Mouse (Mus musculus) heart, postnatal 4 days (tissue): ENCODE measurements around the gene Gfod1. TPM values are rescaled to one million over a fixed set of nuclear protein-coding genes. Genes with fewer than 3 reads are reported as not detected.

Source experiments
- DNase-seq: peaks from one replicate; pipeline ENCODE4 v3.0.0; 2021
- total RNA-seq, 2 experiments: library from RNA; stranded (reverse); gene quantifications; 2 replicates each; pipeline ENCODE4 v1.2.3; 2021

Gene Gfod1
- total RNA-seq, 2 experiments from 2014 or later, result 20.6 to 24.8 TPM

DNA sequence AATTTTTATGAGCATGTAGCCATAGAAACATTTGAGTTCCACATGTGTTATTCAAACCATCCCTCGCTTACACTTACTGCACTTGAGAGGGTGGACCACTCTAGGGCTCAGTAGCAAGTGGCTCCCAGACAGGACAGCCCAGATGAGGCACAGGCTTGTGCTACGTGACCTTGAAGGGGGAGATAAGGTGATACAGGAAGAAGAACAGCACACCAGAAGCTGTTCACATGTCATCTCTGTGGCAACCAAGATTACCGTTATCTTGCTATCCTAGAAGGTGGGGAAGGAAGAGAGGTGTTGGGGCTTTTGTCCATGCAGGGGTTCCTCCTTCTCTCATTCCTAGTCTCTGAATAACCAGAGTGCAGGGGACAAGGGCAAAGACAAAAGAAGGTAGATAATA, 74.2 kb downstream of the Gfod1 start:
- no peak for DNase-seq

DNA sequence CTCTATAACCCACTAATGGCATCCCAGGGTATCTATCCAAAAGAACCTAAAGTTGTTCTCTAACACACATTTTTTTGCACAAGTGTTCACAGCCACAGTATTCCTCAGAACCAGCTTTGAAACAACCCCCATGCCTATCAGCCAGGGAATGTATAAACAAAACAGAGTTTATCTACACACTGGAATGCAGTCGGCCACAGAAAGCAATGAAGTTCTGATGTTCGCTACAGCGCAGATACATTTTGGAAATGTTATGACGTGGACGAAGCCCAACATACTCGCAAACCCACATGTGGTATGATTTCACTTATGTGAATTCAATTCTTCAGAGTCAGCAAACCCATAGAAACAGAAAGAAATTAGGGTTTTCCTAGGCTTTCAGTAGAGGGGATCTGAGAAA, 75.8 kb downstream of the Gfod1 start:
- DNase-seq, result no peak

DNA sequence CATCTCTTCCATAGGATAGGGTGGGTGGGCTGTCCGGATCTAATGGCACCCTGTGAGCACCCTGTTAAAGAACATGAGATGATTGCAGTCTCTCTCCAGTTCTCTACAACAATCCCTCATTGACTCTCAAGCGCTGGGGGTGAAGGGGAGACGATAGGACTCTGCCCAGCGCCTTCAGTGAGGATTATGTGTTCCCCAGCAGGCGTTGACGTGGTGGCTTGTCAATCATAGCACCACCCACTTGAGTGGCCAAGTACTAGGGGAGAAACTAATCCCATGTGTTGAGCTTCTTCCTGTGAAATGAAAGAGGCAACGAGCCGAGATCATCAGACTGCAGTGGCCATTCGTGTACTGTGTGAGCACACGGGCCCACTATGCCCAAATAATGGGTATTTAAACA, 77.9 kb downstream of the Gfod1 start:
- peak; percentile 48 for DNase-seq

DNA sequence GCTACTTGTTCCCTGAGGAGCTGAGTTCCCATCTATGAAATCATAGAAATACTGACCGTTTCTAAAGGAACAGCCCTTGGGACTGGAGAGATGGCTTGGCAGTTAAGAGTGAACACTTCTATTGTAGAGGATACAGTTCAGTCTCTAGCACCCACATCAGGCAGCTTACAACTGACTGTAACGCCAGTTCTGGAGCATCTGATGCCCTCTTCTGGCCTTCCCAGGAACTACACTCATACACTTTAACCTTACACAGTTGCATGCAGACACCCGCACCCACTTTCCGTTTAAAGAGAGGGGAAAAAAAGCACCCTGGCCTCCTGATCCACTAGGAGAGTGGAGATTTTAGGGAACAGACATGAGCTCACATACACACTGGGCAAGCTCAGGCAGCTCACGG, 78.8 kb downstream of the Gfod1 start:
- no peak for DNase-seq

DNA sequence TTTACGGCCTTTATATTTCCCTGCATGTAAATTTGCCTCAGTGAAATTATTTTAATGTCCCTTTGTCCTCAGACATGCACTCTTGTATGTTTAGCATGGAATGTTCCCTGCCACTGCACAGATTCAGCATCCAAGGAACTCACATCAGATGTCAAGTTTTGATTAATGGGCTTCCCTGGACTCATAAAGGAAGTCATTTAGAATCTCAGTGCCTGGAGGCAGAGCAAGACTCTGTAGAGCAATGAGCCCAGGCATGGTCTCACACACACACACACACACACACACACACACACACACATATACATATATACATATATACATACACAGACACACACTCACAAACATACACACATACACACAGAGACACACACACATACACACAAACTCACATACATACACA, 81.9 kb downstream of the Gfod1 start:
- DNase-seq, result no peak

DNA sequence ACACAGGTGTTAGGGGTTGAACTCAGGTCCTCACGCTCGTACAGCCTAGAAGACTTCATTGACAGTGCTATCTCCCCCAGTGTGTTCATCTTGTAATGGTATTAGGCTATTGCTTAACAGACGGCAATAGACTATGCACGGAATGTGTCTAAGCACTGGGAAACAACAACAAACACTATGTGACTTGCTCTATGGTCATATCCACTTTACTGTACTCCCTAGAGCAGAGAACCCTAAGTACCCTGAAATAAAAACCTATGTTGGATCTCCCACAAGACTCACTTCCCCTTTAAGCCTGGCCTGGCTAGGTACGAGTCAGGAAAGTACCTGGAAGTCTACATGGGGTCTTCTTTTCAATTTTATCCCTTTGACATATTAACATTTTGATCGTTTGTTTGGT, 82.7 kb downstream of the Gfod1 start:
- no peak for DNase-seq

DNA sequence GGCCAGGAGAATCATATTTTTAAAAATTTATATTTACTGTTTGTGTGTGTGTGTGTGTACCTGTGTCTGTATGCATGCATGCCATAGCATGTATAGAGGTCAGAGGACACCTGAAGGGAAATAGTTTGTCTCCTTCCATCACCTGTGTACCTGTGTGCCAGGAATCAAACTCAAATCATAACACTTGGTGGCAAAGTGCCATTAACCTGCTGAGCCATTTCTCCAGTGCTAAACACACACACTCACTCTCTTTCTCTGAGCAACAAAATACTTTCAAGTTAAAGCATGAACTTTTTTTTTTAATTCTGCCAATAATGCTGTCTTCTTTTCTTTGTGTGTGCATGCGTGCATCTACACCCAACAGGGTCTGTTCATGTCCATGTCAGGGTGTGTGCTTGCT, 83.3 kb downstream of the Gfod1 start:
- no peak for DNase-seq

DNA sequence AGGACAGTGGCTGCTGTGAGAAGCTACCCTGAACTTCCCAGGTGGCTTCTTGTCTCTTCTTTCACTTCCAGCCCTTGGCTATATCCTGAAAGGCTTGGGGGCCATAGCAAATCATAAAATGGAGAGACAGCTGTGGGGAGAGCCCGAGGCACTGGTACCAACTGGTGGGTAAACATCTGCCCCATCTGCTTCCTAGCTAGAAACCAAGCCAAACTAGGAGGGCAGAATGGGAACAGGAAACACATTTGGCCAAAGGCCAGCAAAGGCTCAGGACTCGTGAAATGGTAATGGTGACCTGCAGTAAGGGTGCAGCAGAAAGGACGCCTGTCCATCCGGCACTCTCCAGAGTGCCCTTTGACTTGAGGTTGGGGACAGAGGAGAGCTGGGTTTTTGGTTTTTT, 85.2 kb downstream of the Gfod1 start:
- DNase-seq, result no peak

DNA sequence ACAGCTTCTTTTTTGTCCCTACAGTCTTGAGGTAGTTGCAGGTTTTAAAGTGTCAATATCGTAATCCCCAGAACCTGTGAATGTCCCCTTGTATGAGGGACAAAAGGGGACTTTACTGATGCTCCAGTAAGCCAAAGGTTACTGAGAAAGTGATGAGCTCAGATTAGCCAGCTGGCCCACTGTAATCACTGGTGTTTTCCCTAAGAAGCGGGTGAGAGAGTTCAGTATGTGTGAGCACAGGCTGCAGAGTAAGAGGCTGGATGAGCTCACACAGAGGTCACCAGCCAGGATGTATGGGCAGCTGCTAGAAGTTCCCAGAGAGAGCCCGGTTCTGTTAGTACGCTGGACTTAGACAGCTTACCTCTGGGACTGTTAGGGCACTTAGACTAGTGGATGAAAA, 85.7 kb downstream of the Gfod1 start:
- no peak for DNase-seq

DNA sequence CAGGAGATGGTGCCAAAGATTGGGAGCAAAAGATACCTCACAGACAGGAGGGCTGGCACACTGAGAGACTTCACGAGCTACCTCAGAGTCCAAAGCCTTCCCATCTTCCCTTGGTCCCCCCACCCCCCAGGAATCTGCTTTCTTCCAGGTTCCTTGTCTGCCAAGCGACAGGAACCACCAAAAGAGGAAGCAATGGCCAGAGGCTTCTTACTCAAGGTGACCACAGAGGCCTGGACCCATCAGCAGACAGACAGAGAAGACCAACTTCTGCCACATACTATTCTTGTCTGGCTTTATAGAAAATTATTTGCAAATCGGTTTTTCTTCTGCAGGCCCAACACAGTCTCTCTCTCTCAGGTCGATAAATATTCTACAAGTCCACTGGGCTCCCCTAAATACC, 86.3 kb downstream of the Gfod1 start:
- DNase-seq, result no peak

DNA sequence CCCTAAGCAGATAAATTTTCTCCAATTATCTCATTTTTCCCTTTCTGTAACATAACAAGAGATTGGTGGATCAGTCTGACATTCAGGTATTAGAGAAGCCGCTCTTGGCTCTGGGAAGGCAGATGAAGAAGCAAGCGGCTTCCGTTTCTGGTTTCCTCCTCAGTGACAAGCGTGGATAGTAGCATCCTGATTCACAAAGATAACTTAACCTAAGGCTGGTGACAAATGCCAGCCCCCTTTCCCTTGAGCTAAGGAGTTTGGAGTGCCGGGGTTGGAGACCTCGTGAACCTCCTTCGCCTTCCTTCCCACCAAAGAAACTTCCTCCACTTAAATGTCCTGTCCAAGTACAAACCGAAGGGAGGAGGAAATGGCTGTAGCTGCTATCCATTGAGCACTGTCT, 86.9 kb downstream of the Gfod1 start:
- DNase-seq, result no peak

DNA sequence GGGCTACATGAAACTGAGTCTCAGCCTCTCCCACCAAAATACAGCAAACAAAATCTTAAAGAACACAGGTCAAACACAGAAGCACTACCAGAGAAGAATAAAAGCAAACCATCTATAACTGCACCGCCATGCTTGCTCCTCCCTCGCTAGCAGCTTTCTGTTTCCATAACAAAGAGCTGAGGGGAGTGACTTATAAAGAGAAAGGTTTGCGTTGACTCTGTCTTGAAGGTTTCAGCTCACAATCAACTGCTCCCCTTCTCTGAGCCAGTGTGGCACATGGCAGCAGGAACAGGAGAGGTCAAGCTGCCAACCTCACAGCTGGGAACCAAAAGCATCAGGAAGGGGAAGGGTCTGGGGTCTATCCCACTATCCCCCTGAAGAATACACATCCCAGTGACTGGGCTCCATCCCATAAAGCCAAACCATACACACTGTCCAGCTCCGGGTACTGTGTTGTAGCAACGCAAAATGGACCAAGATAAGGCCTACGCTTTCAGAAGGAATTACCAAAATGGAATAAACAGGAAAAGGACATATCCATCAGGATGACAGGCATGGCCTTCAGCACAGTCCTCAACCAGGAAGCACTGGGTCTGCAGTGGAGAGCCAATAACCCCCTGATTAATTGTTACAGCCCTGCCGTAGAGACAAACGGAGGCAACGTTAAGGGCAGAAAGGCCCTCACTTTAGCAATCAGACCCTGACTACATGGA, 87.8 kb downstream of the Gfod1 start:
- no peak for DNase-seq

DNA sequence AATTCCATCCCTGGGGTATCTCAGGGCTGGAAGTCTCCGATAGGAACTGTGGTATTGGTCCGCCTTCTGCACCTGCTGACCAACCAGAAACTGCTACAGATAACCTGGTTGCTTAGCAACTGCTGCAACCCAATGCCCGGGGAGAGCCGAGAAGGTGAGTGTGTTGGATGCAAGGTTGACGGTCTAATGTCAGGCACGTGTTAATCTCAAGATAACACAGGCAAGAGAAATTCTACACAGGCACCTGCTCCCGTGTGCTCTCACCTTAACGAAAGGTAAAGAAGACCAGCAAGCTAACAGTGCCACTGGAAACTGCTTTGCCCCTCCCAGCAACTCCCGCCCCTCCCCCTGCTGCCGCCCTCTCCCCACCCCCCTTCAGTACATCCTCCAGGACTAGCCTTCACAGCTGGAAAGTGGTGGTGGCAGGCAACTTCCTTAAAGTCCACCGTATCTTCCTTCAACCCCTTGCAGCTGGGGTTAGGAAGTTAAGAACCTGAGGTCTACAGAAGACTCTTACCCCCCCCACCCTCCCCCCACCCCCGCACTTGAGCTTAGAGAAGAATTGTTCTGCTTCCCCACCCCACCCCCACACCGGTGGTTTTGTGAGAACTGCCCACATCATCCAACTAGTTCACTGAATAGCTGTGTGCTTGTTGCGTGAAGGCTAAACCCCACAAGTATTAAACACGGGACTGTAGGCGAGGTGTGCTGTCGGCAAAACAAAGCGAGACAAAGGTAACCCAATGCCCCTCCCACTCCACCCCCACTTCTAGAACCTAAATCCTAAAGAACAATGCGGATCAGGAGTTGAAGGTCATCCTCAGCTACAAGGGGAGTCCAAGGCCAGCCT, 88.6 kb downstream of the Gfod1 start:
- no peak for DNase-seq

DNA sequence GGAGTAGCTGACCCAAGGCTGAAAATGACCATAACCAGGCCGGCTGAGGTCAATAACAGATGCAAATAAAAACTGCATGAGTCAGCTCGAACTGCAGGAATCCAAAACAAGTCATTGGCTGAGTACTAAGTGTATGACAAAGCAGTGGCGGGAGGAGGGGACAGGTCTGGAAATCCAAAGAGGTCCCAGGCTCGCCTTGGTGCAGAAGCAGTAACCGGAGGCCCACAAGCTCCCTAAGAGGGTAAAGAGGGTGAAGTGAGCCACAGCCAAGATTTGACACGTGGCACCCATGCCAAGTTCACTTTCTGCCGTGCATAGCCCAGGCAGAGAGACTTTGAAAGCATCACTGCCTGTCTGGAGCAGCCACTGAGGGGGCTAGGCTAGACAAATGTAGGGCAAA, 91.6 kb downstream of the Gfod1 start:
- DNase-seq, result peak; percentile 59

DNA sequence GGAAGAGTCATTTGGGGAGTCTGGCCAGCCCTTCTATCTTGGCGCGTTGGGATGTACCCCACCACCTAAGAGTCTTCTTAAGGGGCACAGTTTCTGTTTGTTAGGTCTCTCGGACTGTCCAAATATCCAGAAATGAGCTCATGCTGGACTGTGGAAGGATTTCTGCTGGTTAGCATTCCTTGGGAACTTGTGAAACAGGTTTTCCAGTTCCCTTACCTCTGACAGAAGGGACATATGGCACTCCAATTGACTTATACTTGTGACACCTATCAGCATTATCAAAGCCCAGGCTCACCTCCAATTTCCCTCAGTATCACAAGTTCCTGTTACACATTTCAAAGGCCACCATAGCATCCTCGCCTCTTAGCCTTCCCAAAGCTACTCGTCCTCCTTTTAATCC, 93.0 kb downstream of the Gfod1 start:
- no peak for DNase-seq

DNA sequence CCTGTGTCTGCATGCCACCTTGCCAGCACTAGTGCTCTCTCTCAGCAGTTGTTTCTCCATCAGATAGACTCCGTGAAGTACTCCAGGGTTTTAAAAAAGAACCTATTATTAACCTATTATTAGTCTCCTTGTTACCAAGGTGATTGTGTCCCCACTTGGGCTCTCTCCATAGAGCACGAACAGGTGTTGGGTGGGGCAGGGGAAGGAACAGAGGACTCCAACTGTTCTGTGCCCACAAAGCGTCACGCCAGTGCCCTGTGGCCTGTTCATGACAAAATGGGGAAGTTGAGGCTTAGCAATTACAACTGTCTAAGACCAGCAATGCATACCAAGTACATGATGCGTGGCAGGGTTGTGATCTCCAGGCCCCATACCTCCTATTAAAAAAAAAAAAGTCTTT, 94.4 kb downstream of the Gfod1 start:
- DNase-seq, result no peak

DNA sequence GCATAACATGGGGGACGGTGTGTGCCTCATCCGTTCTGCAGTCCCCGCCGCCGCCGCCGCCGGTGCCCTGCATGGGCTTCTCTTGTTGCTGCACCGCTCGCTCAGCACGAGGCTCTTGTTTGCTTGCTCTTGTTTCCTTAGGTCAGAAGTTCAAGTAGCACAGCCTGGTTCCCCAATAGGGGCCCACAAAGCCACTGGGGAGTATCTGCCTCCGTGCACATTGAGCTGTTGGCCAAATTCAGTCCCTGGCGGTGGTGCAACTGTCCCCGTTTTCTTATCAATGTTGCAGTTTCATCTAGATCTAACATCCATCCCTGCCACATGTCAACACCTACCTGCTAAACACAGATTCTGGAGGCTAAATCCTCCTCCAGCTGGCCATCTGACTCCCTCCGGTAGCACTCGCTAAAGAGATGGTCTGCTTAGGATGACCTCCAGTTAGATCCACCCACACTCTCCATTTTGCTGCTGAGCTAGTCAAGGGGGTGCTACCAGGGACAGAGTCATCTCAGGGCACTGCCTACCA, 95.0 kb downstream of the Gfod1 start:
- DNase-seq, result no peak

DNA sequence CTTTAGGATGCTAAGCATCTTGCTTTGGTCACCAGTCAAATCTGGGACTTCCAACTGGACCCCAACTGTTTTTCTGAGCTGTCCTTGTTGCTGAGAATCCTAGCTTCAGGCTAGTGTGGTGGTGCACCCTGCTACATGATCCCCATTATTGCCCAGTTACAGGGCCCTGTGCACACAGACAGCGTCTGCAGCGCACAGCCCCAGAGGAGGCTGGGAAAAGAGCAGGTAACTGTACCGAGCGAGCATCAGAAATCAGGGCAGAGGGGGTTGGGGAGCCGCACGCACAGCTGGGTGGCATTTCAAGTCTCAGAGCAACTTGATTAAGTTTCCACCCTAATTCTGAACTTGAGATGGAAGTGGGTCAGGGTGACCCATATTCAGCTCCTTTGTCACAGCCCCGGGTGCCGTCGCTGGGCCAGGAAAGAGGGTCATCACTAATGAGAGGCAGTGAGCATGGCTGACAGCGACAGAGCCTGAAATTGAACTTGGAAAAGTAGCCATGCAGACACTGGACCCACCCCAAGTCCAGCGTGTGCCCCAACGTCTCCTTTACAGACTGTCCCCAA, 97.8 kb downstream of the Gfod1 start:
- DNase-seq, result no peak

DNA sequence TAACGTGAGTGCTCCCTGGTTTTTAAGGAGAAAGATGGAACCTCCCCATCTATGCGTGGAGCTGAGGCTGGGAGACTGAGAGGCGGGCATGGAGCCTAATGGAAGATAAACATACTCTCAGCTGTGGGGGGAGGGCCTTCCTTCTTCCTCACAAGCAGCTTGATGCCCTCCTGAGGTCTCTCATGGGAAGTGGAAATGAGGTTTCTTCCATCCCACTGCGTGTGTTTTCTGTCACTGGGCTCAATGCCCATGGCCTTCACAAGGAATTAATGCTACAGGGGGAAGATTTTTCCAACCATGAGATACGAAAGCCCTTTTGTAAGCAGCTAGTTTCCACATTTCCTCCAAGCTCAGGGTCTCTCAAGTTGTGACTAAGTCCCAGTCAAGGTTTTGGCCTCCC, 100.3 kb downstream of the Gfod1 start:
- no peak for DNase-seq

DNA sequence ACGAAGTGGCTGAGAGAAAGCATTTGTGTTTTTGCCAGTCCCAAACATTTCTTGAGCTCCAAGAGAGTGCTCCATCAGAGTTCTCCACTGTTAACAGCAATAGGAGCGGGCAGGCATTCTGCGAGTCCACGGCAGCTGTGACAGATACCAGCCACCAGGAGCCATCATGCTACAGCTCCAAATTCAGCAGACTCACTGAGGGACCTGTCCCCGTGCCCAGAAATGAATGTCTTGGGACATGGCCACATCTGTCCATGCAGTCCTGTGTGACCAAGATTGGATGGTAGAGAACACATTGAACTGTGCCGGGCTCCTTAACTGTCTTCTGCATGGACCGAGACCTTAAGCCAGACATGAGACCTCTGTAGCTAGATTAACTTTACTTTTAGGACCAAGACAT, 100.7 kb downstream of the Gfod1 start:
- peak; percentile 77 for DNase-seq

DNA sequence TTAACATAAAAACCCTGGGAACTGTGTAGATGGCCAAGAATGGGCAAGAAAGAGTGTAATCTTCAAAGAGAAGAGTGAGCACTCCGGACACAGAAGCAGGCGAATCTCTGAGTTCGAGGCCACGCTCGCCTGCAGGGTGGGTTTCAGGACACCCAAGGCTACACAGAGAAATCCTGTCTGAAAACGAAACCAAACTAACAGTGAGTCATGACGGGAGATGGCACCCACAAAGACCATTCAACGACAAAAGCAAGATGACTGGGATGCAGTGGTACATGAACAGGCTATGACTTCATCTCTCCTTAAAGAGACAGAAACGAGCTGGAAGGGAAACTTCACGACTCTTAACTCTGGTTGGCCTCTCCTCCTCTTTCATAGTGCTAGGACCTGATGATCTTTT, 101.6 kb downstream of the Gfod1 start:
- DNase-seq, result no peak

DNA sequence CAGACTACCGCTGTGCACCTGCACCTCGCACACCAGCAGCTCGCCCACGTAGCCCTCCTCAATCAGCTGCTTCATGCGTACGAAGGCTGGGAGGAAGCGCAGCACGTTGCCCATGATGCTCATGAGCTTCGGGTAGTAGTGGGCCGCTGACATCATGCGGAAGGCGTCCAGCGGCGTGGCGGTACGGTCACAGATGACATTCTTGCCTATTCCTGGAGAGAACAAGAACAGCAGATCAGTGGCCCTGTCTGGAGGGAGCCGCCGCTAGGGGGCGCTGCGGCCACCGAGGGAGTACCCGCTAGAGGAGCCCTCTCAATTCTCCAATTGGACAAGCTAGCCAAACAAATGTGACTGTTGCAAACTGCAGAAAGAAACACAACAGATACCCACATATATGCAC, 102.9 kb downstream of the Gfod1 start:
- peak; percentile 74 for DNase-seq

DNA sequence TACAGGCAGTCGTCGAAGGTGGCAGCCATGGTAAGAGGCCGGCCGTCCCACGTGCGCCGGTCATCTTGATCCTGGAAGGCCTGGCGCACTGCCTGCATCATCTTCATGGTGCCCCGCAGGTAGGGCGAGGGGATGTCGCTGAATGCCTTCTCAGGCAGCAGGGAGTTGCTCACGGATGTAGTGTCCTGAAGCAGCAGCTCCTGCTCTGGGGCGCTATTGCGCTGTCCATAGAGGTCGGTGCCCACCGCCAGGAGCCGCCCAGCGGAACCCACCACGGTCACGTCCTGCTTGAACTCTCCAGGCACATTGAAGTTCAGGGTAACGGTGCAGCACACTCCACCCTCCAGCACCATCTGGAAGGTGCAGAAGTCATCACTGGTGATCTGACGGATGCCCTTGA, 103.5 kb downstream of the Gfod1 start:
- no peak for DNase-seq

DNA sequence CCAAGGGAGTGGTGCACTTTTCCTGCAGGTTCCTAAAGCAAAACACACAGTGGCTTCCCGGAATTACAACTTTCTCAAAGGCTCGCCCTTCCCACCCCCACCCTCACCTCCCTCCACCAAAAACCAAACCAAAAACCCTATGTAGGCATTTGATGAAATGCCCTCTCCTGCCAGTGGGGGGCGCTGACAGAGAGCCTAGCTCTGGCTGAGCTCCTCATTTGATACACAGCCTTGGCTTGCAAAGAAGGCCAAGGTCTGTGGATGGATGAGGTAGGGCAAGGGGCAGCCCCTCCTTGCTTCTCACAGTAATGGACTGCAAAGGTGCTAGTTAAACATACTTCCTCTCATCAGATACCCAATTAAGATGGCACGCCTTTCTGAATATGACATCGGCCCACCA, 104.2 kb downstream of the Gfod1 start:
- DNase-seq, result peak; percentile 66
